In the genomic region with DNA sequence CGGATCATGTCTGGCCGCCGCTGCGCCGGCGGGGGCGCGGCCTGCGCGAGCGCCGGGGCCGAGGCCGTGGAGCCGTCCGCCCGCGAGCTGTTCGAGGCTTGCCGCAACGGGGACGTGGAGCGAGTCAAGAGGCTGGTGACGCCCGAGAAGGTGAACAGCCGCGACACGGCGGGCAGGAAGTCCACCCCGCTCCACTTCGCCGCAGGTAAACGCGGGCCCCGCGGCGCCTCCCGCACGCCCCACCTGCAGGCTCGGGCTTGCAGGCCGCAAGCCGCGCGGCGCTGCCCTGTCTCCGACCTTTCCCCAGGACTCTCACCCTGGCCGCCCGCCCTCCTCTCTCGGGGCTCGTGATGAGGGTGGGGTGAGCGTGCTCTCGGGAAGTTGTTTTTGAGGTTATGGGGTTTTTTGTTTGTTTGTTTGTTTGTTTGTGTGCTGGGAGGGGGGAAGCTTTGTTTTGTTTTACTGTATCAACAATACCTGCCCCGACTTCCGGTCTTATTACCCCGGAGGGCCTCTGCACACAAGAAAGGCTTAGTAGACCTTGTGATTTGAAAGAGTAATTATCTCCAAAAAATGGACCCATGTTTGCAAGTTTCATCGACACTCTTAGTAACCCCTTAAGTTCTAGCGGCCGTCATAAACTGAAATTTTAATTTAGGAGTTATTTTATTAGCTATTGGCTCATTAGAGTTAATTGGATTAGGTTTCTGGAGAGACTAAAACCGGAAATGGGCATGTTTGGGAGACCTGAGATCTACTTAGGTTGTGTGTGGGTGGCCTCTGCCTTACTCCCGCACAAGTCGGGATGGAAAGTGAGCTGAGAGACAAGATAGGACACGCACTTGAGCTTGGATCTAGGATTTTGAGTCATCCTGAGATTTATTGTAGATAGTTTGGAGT, we compare ENCODE assay signal across 1 mouse cellular context.
TF ChIP-seq lines count a peak whose summit lies in the region.

No protein-coding gene starts in this region.

TF ChIP-seq in CH12.LX, 34 proteins besides CTCF, POLR2A, EP300 and RAD21 (continued from another document):
- TF ChIP-seq ZKSCAN1 (IDR thresholded peaks at IDR 0.05; ENCODE audit: borderline replicate concordance, low read depth, low read length) (no peak), CHD1 (IDR thresholded peaks at IDR 0.05; ENCODE audit: low read depth, low read length) (no peak; the same call in 1 of the 2 replicates), MYC (IDR thresholded peaks at IDR 0.05; ENCODE audit: low read depth, low read length) (0 out of 2 replicates have a peak, but pooled peaks have one; percentile 31), MXI1 (IDR thresholded peaks at IDR 0.05; ENCODE audit: low read depth, low read length) (peak; percentile 32; the same call in 1 of the 2 replicates), POLR2AphosphoS2 (IDR thresholded peaks at IDR 0.05; ENCODE audit: low read depth, low read length) (no peak), ETS1 (conservative IDR thresholded peaks at IDR 0.05; ENCODE audit: low read depth, low read length) (no peak), MAX (IDR thresholded peaks at IDR 0.05; ENCODE audit: low read length) (no peak; the same call in 1 of the 2 replicates), IRF4 (IDR thresholded peaks at IDR 0.05; ENCODE audit: low read depth, low read length) (0 out of 2 replicates have a peak, but pooled peaks have one; percentile 16), KAT2A (IDR thresholded peaks at IDR 0.05; ENCODE audit: insufficient replicate concordance, low read length) (no peak), ZMIZ1 (IDR thresholded peaks at IDR 0.05; ENCODE audit: low read depth, low read length) (no peak), ZC3H11A (IDR thresholded peaks at IDR 0.05; ENCODE audit: low read depth, low read length) (no peak), RCOR1 (conservative IDR thresholded peaks at IDR 0.05; ENCODE audit: low read depth, low read length) (no peak), SIN3A (IDR thresholded peaks at IDR 0.05; ENCODE audit: low read length) (peak; percentile 63; the same call in 1 of the 2 replicates), ELF1 (IDR thresholded peaks at IDR 0.05; ENCODE audit: low read depth, low read length) (peak; percentile 41), TCF12 (IDR thresholded peaks at IDR 0.05; ENCODE audit: low read depth, low read length) (no peak), HCFC1 (IDR thresholded peaks at IDR 0.05; ENCODE audit: low read depth, low read length) (peak; percentile 44), ZNF384 (IDR thresholded peaks at IDR 0.05; ENCODE audit: low read depth, low read length) (no peak), NELFE (IDR thresholded peaks at IDR 0.05; ENCODE audit: low read depth, low read length) (no peak)
